Mouse (Mus musculus): ENCODE data around the gene Smtnl1. TPM values are rescaled to one million over a fixed set of nuclear protein-coding genes. Genes with fewer than 3 reads are reported as not detected.

Smtnl1 gene
- polyA plus RNA-seq, 1 experiment from 2014 or later, result 0.25 TPM

- H3K9me3 ChIP-seq (replicated peaks), result no peaks in the 10 kb centered on the region; the same call in 1 of the 2 replicates
- no peaks in the 10 kb centered on the region for H3K36me3 ChIP-seq
- WGBS, result 47% methylated on average over 3 of the region's 3 CpGs
- H3K9ac ChIP-seq, result no peak overlapping the region
- ATAC-seq (replicated peaks; ENCODE audit: insufficient number of reproducible peaks, insufficient read depth, low FRiP score, low read depth), result no peak
- 0 out of 2 replicates have a peak, but pooled peaks cover 5% of the 10 kb centered on the region for H3K4me1 ChIP-seq (replicated peaks)
- H3K4me3 ChIP-seq, result no peak overlapping the region
- H3K4me2 ChIP-seq, result no peak overlapping the region
- H3K27ac ChIP-seq, result no peak overlapping the region
- no peaks in the 10 kb centered on the region for H3K27me3 ChIP-seq
Measured at GRCm38 (mm10) chr2:84792516-84792915, 29.9 kb downstream of the Smtnl1 start.

GRCm38 (mm10) chr2:84790418-84790817 is 32.0 kb downstream of the Smtnl1 start:
- WGBS, result 48% methylated on average over 9 of the region's 9 CpGs
- Histone ChIP-seq H3K9ac (no peak overlapping the region), H3K9me3 (replicated peaks) (no peaks in the 10 kb centered on the region; the same call in 1 of the 2 replicates), H3K27ac (no peak overlapping the region), H3K4me2 (no peak overlapping the region), H3K27me3 (no peaks in the 10 kb centered on the region), H3K4me1 (replicated peaks) (peaks cover 9% of the 10 kb centered on the region), H3K36me3 (no peaks in the 10 kb centered on the region), H3K4me3 (no peak overlapping the region)
- ATAC-seq (replicated peaks; ENCODE audit: insufficient number of reproducible peaks, insufficient read depth, low FRiP score, low read depth), result no peak

DNA sequence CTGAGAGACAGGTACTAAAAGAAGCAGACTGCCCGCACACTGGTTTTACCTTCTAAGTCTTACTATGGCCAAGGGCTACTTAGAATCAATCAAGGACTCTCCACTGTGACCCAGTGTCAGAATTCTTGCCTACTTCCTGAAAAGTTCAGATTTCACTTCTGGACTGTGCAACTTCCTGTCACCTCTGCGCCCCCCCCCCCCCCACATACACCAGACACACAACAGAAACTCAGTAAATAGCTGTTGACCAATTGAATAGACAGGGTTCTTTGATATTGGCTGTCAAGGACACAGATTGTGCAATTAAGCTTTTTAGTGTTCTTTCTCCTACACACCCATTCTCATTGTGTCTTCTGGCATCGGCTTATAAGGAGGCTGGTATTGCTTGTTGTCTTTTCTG is 34.1 kb downstream of the Smtnl1 start:
- H3K27ac ChIP-seq, result no peak overlapping the region
- no peaks in the 10 kb centered on the region for H3K36me3 ChIP-seq
- WGBS, result 54% methylated on average over 3 of the region's 3 CpGs
- no peak for ATAC-seq (replicated peaks; ENCODE audit: insufficient number of reproducible peaks, insufficient read depth, low FRiP score, low read depth)
- no peaks in the 10 kb centered on the region for H3K9me3 ChIP-seq (replicated peaks)
- H3K4me3 ChIP-seq, result no peak overlapping the region
- no peak overlapping the region for H3K9ac ChIP-seq
- no peak overlapping the region for H3K4me2 ChIP-seq
- H3K27me3 ChIP-seq, result no peaks in the 10 kb centered on the region
- H3K4me1 ChIP-seq (replicated peaks), result peaks cover 19% of the 10 kb centered on the region

- H3K4me2 ChIP-seq, result no peak overlapping the region
- H3K9ac ChIP-seq, result no peak overlapping the region
- 45% methylated on average over 3 of the region's 3 CpGs for WGBS
- no peaks in the 10 kb centered on the region for H3K9me3 ChIP-seq (replicated peaks)
- H3K4me1 ChIP-seq (replicated peaks), result peaks cover 14% of the 10 kb centered on the region
- H3K4me3 ChIP-seq, result no peak overlapping the region
- peak overlapping the region; percentile 25 for H3K27ac ChIP-seq
- H3K27me3 ChIP-seq, result no peaks in the 10 kb centered on the region
- ATAC-seq (replicated peaks; ENCODE audit: insufficient number of reproducible peaks, insufficient read depth, low FRiP score, low read depth), result peak; percentile 58
- H3K36me3 ChIP-seq, result no peaks in the 10 kb centered on the region
Measured at GRCm38 (mm10) chr2:84783840-84784566, 38.4 kb downstream of the Smtnl1 start.

DNA sequence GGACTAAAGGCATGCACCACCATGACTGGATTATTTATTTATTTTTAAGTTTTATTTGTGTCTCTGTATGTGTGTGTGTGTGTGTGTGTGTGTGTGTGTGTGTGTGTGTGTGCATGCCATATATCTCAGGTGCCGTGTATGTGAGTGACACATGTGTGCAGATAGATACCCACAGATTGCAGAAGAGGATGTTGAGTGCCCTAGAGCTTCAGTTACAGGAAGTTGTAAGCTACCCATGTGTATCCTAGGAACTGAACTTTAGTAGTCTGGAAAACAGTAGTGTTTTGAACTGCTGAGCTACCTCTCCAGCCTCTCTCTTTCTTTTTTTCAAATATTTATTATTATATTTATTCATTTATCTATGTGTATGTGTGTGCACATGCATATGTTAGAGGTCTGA is 39.1 kb downstream of the Smtnl1 start:
- H3K4me3 ChIP-seq, result no peak overlapping the region
- no peak overlapping the region for H3K4me2 ChIP-seq
- ATAC-seq (replicated peaks; ENCODE audit: insufficient number of reproducible peaks, insufficient read depth, low FRiP score, low read depth), result no peak
- peak overlapping the region; percentile 15 for H3K27ac ChIP-seq
- H3K9me3 ChIP-seq (replicated peaks), result no peaks in the 10 kb centered on the region
- H3K9ac ChIP-seq, result no peak overlapping the region
- H3K4me1 ChIP-seq (replicated peaks), result peaks cover 14% of the 10 kb centered on the region
- 63% methylated on average over 1 of the region's 1 CpGs for WGBS
- no peaks in the 10 kb centered on the region for H3K27me3 ChIP-seq
- H3K36me3 ChIP-seq, result no peaks in the 10 kb centered on the region

DNA sequence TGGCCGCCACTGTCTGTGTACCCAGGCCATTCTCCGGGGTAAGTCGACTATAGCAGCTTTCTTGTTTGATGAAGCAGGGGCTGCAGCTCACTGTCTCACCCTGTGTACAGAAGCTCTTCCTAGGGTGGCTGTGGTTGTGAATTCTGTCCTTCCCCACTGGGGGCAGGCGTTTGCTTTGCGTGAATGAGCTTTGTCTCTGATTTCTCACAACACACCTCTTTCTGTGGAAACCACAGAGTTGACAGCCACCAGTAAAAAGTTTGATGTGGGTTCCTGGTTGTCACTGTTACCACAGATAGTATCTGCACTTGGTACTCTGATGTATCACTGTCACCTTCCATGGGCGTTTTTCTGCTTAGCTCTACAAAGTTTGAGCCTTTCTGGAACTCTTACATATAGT is 43.2 kb downstream of the Smtnl1 start:
- ATAC-seq (replicated peaks; ENCODE audit: insufficient number of reproducible peaks, insufficient read depth, low FRiP score, low read depth), result no peak
- Histone ChIP-seq H3K9me3 (replicated peaks) (no peaks in the 10 kb centered on the region), H3K4me3 (no peak overlapping the region), H3K27ac (no peak overlapping the region), H3K9ac (no peak overlapping the region), H3K36me3 (no peaks in the 10 kb centered on the region), H3K4me2 (no peak overlapping the region), H3K4me1 (replicated peaks) (peaks cover 10% of the 10 kb centered on the region), H3K27me3 (0 out of 2 replicates have a peak, but pooled peaks cover 3% of the 10 kb centered on the region)
- WGBS, result 56% methylated on average over 6 of the region's 6 CpGs

- Histone ChIP-seq H3K36me3 (no peaks in the 10 kb centered on the region), H3K9me3 (replicated peaks) (no peaks in the 10 kb centered on the region), H3K9ac (no peak overlapping the region), H3K4me3 (no peak overlapping the region), H3K4me2 (no peak overlapping the region), H3K4me1 (replicated peaks) (peaks cover 5% of the 10 kb centered on the region), H3K27me3 (0 out of 2 replicates have a peak, but pooled peaks cover 3% of the 10 kb centered on the region), H3K27ac (no peak overlapping the region)
- ATAC-seq (replicated peaks; ENCODE audit: insufficient number of reproducible peaks, insufficient read depth, low FRiP score, low read depth), result no peak
- WGBS, result 54% methylated on average over 3 of the region's 3 CpGs
Measured at GRCm38 (mm10) chr2:84777706-84778105, 44.7 kb downstream of the Smtnl1 start.

GRCm38 (mm10) chr2:84775665-84776064 is 46.8 kb downstream of the Smtnl1 start:
- H3K4me3 ChIP-seq, result no peak overlapping the region
- H3K27ac ChIP-seq, result peak overlapping the region; percentile 15; the same call in 1 of the 2 replicates
- H3K4me1 ChIP-seq (replicated peaks), result peaks cover 5% of the 10 kb centered on the region
- no peak overlapping the region for H3K9ac ChIP-seq
- H3K36me3 ChIP-seq, result no peaks in the 10 kb centered on the region
- 0 out of 2 replicates have a peak, but pooled peaks cover 6% of the 10 kb centered on the region for H3K27me3 ChIP-seq
- H3K9me3 ChIP-seq (replicated peaks), result no peaks in the 10 kb centered on the region
- no peak overlapping the region for H3K4me2 ChIP-seq
- WGBS, result 73% methylated on average over 6 of the region's 6 CpGs
- no peak for ATAC-seq (replicated peaks; ENCODE audit: insufficient number of reproducible peaks, insufficient read depth, low FRiP score, low read depth)

DNA sequence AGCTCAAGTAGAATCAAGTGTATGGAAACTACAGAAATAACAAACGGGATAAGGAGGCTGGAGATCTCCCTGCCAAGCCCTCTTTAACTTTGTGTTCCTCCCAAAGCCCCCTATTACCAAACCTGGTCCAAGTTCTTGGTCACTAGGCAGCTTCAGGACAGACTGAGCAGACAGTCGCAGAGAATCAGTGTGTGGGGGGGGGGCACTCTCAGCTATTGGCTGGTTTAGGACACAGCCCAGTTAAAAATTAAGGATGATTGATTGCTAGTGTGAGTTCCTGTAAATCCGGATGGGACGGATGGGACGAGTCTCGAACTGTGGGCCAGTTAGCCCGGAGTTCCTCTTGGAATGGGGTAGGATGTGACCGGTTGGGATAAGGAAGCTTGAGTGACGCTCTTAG is 47.2 kb downstream of the Smtnl1 start, which contains the start of gene Serping1:
Serping1 (minus strand) TSS at position 204 of the 400 bp plus-strand sequence.
- 65% methylated on average over 9 of the region's 9 CpGs for WGBS
- peak; percentile 22; the same call in 1 of the 2 replicates for ATAC-seq (replicated peaks; ENCODE audit: insufficient number of reproducible peaks, insufficient read depth, low FRiP score, low read depth)
- peak within 1 kb of the TSS; percentile 25 for H3K9ac ChIP-seq

DNA sequence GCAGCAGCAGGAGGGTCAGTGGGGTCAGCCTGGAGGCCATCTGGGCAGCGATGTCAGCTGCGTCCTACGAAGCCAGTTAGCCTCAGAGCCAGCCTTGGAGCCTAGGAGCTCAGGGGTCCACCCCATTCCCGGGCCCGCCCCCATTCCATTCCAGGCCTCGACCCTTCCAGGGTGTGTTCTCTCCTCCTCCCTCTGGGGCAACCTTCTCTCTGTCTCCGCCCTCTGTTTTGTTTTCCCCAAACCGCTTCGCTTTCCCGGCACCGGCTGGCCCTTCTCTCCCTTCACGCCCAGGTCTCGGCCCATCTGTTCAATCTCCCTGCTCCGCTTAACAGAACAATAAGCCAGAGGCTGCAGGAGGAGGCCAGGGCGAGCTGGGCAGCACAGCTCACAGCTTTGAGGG is 47.7 kb downstream of the Smtnl1 start:
- H3K36me3 ChIP-seq, result no peaks in the 10 kb centered on the region
- peak overlapping the region; percentile 33; the same call in 1 of the 2 replicates for H3K27ac ChIP-seq
- H3K9ac ChIP-seq, result peak overlapping the region; percentile 25
- H3K4me2 ChIP-seq, result peak overlapping the region; percentile 58
- H3K9me3 ChIP-seq (replicated peaks), result no peaks in the 10 kb centered on the region
- 8% methylated on average over 15 of the region's 15 CpGs for WGBS
- peak overlapping the region; percentile 35 for H3K4me3 ChIP-seq
- ATAC-seq (replicated peaks; ENCODE audit: insufficient number of reproducible peaks, insufficient read depth, low FRiP score, low read depth), result peak; percentile 83
- H3K27me3 ChIP-seq, result 0 out of 2 replicates have a peak, but pooled peaks cover 6% of the 10 kb centered on the region
- peaks cover 5% of the 10 kb centered on the region for H3K4me1 ChIP-seq (replicated peaks)

More for the DNA sequence above, 47.2 kb downstream of the Smtnl1 start, which contains the start of gene Serping1:
- Histone ChIP-seq H3K27ac (peak within 1 kb of the TSS; percentile 33; the same call in 1 of the 2 replicates), H3K36me3 (no peaks in the 10 kb centered on the region), H3K4me3 (peak within 1 kb of the TSS; percentile 35), H3K4me1 (replicated peaks) (peaks cover 5% of the 10 kb centered on the region), H3K4me2 (peak within 1 kb of the TSS; percentile 58), H3K9me3 (replicated peaks) (no peaks in the 10 kb centered on the region), H3K27me3 (0 out of 2 replicates have a peak, but pooled peaks cover 6% of the 10 kb centered on the region)

- H3K4me2 ChIP-seq, result no peak overlapping the region
- no peaks in the 10 kb centered on the region for H3K36me3 ChIP-seq
- 0 out of 2 replicates have a peak, but pooled peaks cover 6% of the 10 kb centered on the region for H3K27me3 ChIP-seq
- no peaks in the 10 kb centered on the region for H3K9me3 ChIP-seq (replicated peaks)
- peaks cover 5% of the 10 kb centered on the region for H3K4me1 ChIP-seq (replicated peaks)
- WGBS, result 74% methylated on average over 5 of the region's 5 CpGs
- no peak overlapping the region for H3K9ac ChIP-seq
- no peak for ATAC-seq (replicated peaks; ENCODE audit: insufficient number of reproducible peaks, insufficient read depth, low FRiP score, low read depth)
- H3K27ac ChIP-seq, result no peak overlapping the region
- H3K4me3 ChIP-seq, result no peak overlapping the region
Measured at GRCm38 (mm10) chr2:84773195-84773594, 49.3 kb downstream of the Smtnl1 start.

Data from heart, embryonic 15.5 days (tissue).